Mouse (Mus musculus) spleen, adult 2 months (tissue): ENCODE data around the gene Nup85. TPM values are rescaled to one million over a fixed set of nuclear protein-coding genes. Genes with fewer than 3 reads are reported as not detected.

ENCODE experiments used
- DNase-seq, 2 experiments: peaks; one replicate each; pipeline versions ENCODE4 v3.0.0 to v3.0.0-alpha.2; 2012 to 2021; ENCODE audit warnings: low spot score in 2 of 2, low read depth in 1 of 2
- H3K27ac ChIP-seq: fragments of 200-500 bp; 2 replicates; pipeline ENCODE4 v1.5.1; 2012; ENCODE audit warnings: low read length, inconsistent platforms; ENCODE audit not compliant: insufficient read depth
- H3K27me3 ChIP-seq: fragments of 200-500 bp; 2 replicates; pipeline ENCODE4 v1.6.1; 2012; ENCODE audit warnings: mild to moderate bottlenecking, moderate library complexity, low read length, inconsistent platforms; ENCODE audit not compliant: control insufficient read depth, insufficient read depth
- H3K36me3 ChIP-seq: fragments of 200-500 bp; 2 replicates; pipeline ENCODE4 v1.6.1; 2012; ENCODE audit warnings: mild to moderate bottlenecking, low read length, inconsistent platforms; ENCODE audit not compliant: control insufficient read depth, insufficient read depth
- H3K4me1 ChIP-seq: fragments of 200-500 bp; 2 replicates; pipeline ENCODE4 v1.6.1; 2011; ENCODE audit warnings: inconsistent platforms; ENCODE audit not compliant: control insufficient read depth, insufficient read depth, insufficient read length
- H3K4me3 ChIP-seq: fragments of 200-500 bp; 2 replicates; pipeline ENCODE4 v1.5.1; 2011; ENCODE audit warnings: mild to moderate bottlenecking, inconsistent platforms; ENCODE audit not compliant: insufficient read depth, insufficient read length; ENCODE audit errors: extremely low read depth
- CTCF ChIP-seq: fragments of 200-500 bp; IDR thresholded peaks from 2 replicates; pipeline ENCODE4 v1.5.1; 2011; ENCODE audit warnings: mild to moderate bottlenecking, inconsistent platforms; ENCODE audit not compliant: insufficient read depth, insufficient read length, insufficient replicate concordance; ENCODE audit errors: extremely low read depth
- POLR2A ChIP-seq: fragments of 200-500 bp; IDR thresholded peaks from 2 replicates; pipeline ENCODE4 v1.6.1; 2011; ENCODE audit warnings: low read depth, low read length, inconsistent platforms
- WGBS: fragments of 180-500 bp; shearing (Covaris S2); methylation state at CpG from one replicate; pipeline ENCODE4 v1.1.7; 2018; 5-methylcytosine and 5-hydroxymethylcytosine counted together
- polyA plus RNA-seq: library from polyadenylated mRNA; depleted of rRNA; stranded (reverse); fragments of >200 nt; gene quantifications from 2 replicates; pipeline ENCODE4 v1.2.3, GENCODE M21; 2012

Gene Nup85
- polyA plus RNA-seq, 1 experiment: 41.4 TPM

DNA sequence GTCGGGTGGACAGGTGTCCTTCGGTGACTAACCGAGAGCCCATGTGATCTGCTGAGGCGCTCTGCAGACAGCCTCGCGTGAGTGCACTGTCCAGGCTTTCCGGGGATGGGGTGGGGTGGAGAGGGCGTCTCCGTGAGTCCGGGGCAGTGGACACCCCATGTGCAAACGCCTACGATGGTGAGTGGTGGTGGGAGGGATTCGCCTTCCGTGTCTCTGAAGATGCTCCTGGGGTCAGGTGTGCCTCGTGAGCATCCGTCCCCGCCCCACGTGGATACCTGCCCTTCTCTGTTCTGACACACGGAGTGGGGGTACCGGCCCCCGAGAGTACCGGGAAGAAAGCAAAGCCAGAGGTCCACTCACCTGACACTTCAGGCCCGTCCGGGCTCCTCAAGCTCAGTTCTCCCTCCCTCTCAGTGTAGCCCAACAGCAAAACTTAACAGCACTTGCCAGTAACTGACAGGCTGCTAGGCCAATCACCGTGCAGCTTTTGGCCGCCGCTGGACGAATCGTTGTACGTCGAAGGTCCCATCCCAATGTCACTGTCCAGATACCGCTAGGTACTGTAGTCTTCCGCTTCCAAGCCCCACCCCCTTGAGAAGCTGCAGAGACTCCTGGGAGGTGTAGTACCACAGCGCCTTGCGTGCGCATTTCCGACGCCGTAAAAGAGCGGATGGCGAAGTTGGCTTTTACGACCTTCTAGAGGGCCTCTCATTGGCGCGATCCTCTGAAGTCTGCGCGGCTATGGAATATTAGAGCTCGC lies 63.7 kb downstream of the Nup85 start, which contains the start of gene Slc25a19:
Slc25a19 (minus strand) TSS at position 591 of the 760 bp plus-strand sequence.
- H3K4me1 ChIP-seq: peaks cover 16% of the 10 kb centered on the region; the same call in 1 of the 2 replicates
- H3K36me3 ChIP-seq: peaks cover 3% of the 10 kb centered on the region
- peak within 1 kb of the TSS; percentile 81 for H3K4me3 ChIP-seq
- peak; percentile 100 for DNase-seq
- peak; percentile 83 for TF ChIP-seq POLR2A
- TF ChIP-seq CTCF: no peak
- peak within 1 kb of the TSS; percentile 76 for H3K27ac ChIP-seq
- WGBS: under 1% methylated on average over 47 of the region's 47 CpGs
- no peaks in the 10 kb centered on the region for H3K27me3 ChIP-seq

DNA sequence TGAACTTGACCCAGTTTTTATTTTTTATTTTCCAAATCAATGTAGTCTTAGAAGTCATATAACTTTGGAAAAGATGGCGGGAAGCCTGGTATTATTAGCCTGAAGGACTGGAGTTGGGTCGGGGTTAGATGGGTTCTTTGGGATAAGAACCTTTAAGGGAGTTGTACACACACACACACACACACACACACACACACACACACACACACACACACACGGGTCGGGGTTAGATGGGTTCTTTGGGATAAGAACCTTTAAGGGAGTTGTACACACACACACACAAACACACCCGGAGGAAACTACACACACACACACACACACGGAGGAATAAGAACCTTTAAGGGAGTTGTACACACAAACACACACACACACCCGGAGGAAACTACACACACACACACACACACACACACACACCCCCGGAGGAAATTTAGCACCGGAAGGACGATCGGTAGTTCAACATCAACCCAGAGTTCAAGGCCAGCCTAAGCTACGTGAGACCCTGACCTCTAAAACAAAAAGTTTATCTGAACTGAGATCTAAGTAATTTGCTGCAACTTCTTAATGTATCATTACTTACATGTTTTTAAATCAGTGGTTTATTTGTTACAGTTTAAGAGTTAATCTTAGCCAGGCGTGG lies 64.3 kb downstream of the Nup85 start:
- H3K4me1 ChIP-seq: peaks cover 21% of the 10 kb centered on the region; the same call in 1 of the 2 replicates
- WGBS: 43% methylated on average over 13 of the region's 13 CpGs
- no peaks in the 10 kb centered on the region for H3K27me3 ChIP-seq
- no peak for DNase-seq
- H3K27ac ChIP-seq: peak overlapping the region; percentile 22; the same call in 1 of the 2 replicates
- peaks cover 1% of the 10 kb centered on the region; the same call in 1 of the 2 replicates for H3K36me3 ChIP-seq
- TF ChIP-seq CTCF (no peak), POLR2A (no peak)
- peak overlapping the region; percentile 4; the same call in 1 of the 2 replicates for H3K4me3 ChIP-seq

DNA sequence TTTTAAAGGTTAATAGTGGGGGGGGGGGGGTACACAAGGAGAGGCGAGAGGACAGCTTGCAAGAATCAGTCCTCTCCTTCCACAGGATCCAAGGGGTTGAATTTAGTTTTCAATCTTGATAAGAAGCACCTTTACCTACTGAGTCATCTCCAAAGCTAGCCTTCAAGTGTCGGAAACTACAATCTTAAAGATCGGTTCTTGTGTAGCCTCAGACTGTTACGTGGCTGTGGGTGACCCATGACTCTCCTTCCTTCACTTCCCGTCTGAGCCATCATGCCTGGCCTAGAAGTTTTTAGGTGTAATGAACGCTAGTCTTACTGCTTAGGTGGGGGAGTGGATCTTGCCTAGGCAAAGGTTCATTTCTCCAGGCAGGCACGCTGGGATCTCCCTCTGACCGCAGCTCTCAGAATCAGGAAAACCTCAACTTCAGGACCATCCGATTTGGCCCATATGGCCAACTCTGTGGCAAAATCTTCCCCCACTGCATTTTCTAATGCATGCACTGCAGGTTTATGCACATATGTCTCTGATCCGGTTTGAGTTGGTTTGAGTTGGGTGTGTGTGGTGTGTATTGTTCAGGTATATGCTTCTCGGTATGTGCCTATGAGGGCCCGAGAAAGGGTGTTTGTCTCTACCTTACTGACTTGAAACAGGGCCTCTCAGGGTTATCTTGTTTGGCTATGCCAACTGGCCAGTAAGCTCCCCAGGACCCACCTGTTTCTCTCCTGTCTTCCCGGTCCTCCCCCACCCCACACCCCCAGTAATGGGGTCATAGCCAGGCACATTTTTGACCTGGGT lies 65.7 kb downstream of the Nup85 start:
- Histone ChIP-seq H3K27me3 (no peaks in the 10 kb centered on the region), H3K4me1 (peaks cover 34% of the 10 kb centered on the region), H3K4me3 (no peak overlapping the region), H3K36me3 (no peaks in the 10 kb centered on the region), H3K27ac (peak overlapping the region; percentile 75)
- 82% methylated on average over 13 of the region's 13 CpGs for WGBS
- DNase-seq: no peak
- TF ChIP-seq CTCF (no peak), POLR2A (no peak)

DNA sequence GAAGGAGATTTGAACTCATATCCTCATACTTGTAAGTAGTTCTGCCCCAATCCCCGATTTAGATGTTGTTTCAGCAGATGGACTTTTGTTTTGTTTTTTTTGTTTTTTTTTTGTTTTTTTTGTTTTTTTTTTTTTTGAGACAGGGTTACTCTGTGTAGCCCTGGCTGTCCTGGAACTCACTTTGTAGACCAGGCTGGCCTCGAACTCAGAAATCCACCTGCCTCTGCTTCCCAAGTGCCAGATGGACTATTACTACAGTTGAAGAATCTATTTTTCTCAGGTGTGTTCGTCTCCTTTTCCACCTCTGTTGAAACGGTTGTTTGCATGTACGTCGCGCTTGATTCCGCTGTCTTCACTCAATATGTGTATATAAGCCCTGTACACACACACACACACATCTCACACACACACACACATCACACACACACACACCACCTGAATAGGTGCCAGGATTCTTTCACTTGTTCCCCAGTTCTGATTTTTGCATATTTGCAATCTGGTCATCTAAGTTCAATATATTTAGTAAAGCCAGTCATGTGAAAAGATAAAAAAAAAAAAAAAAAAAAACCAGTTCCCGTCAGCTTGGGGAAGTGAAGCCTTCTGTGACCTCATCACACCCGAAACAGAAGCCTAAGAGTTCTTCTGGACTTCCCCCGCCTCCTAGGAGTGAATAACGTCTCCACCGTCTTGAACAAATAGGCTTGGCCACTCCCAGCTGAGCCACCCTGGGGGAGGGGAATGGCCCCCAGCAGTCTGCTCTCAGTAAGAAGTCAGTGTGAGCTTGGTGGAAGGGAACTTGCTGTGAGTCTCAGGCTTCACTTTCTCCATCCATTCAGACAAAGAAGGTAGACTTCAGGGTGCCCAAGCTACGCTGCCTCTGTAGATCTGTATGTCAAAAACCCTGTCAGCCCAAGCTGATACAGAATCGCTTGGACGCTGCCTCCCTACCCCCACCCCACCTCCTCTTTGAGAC lies 66.6 kb downstream of the Nup85 start:
- DNase-seq: peak; percentile 90 to 94
- 31% methylated on average over 16 of the region's 16 CpGs for WGBS
- Histone ChIP-seq H3K4me1 (peaks cover 37% of the 10 kb centered on the region), H3K4me3 (peak overlapping the region; percentile 33), H3K27ac (peak overlapping the region; percentile 94), H3K27me3 (no peaks in the 10 kb centered on the region), H3K36me3 (no peaks in the 10 kb centered on the region)
- TF ChIP-seq CTCF (no peak), POLR2A (peak; percentile 68)

- Histone ChIP-seq H3K4me3 (peak overlapping the region; percentile 33; the same call in 1 of the 2 replicates), H3K4me1 (peaks cover 34% of the 10 kb centered on the region), H3K27ac (peak overlapping the region; percentile 94), H3K27me3 (no peaks in the 10 kb centered on the region), H3K36me3 (no peaks in the 10 kb centered on the region)
- WGBS: 31% methylated on average over 3 of the region's 3 CpGs
- TF ChIP-seq CTCF (peak; percentile 21; the same call in 1 of the 2 replicates), POLR2A (no peak)
- no peak for DNase-seq
Observed at GRCm38 (mm10) chr11:115631505-115631890, 67.3 kb downstream of the Nup85 start.

GRCm38 (mm10) chr11:115632247-115632646 lies 68.0 kb downstream of the Nup85 start:
- Histone ChIP-seq H3K27me3 (no peaks in the 10 kb centered on the region), H3K4me1 (peaks cover 34% of the 10 kb centered on the region), H3K4me3 (no peak overlapping the region), H3K36me3 (no peaks in the 10 kb centered on the region), H3K27ac (peak overlapping the region; percentile 94)
- WGBS: 64% methylated on average over 7 of the region's 7 CpGs
- DNase-seq: no peak
- TF ChIP-seq CTCF (no peak), POLR2A (no peak)
